Mouse (Mus musculus) ovary, postnatal 14 days (tissue): Measurements from ENCODE around the gene Il17d.

Experiments used
- DNase-seq: peaks from one replicate; pipeline ENCODE4 v3.0.0; 2022; ENCODE audit warnings: low spot score

The Il17d gene

GRCm38 (mm10) chr14:57535646-57536045 is 11.1 kb downstream of the Il17d start:
- no peak for DNase-seq

GRCm38 (mm10) chr14:57536820-57537219 is 12.2 kb downstream of the Il17d start:
- DNase-seq = no peak

GRCm38 (mm10) chr14:57537261-57538015 is 12.9 kb downstream of the Il17d start:
- no peak for DNase-seq

GRCm38 (mm10) chr14:57540683-57541082 is 16.1 kb downstream of the Il17d start:
- no peak for DNase-seq

- DNase-seq = no peak
Measured at GRCm38 (mm10) chr14:57542231-57542630, 17.7 kb downstream of the Il17d start.

GRCm38 (mm10) chr14:57543420-57544039 is 19.0 kb downstream of the Il17d start:
- DNase-seq = no peak

- no peak for DNase-seq
Measured at GRCm38 (mm10) chr14:57545526-57545925, 20.9 kb downstream of the Il17d start.

- DNase-seq = no peak
Measured at GRCm38 (mm10) chr14:57546131-57546530, 21.6 kb downstream of the Il17d start.

- DNase-seq = no peak
Measured at GRCm38 (mm10) chr14:57546557-57547021, 22.0 kb downstream of the Il17d start.

- no peak for DNase-seq
Measured at GRCm38 (mm10) chr14:57547062-57547461, 22.5 kb downstream of the Il17d start.

- no peak for DNase-seq
Measured at GRCm38 (mm10) chr14:57552945-57553344, 28.4 kb downstream of the Il17d start.

- DNase-seq = no peak
Measured at GRCm38 (mm10) chr14:57554434-57554833, 29.9 kb downstream of the Il17d start.

- DNase-seq = no peak
Measured at GRCm38 (mm10) chr14:57555471-57556070, 31.0 kb downstream of the Il17d start.

GRCm38 (mm10) chr14:57556922-57557321 is 32.3 kb downstream of the Il17d start:
- DNase-seq = no peak

GRCm38 (mm10) chr14:57565626-57566025 is 41.0 kb downstream of the Il17d start:
- no peak for DNase-seq

- peak; percentile 96 for DNase-seq
Measured at GRCm38 (mm10) chr14:57571155-57572133, 46.9 kb downstream of the Il17d start, which contains the start of gene Eef1akmt1. Gene Eef1akmt1 (minus strand): TSS chr14:57571612.

GRCm38 (mm10) chr14:57574792-57575587 is 50.4 kb downstream of the Il17d start:
- no peak for DNase-seq

GRCm38 (mm10) chr14:57576364-57577060 is 51.9 kb downstream of the Il17d start:
- DNase-seq = no peak

GRCm38 (mm10) chr14:57591830-57592229 is 67.3 kb downstream of the Il17d start:
- no peak for DNase-seq
